Mouse (Mus musculus) liver, embryonic 14.5 days (tissue): ENCODE data around the gene Tmem205. TPM values are rescaled to one million over a fixed set of nuclear protein-coding genes. Genes with fewer than 3 reads are reported as not detected.

Source experiments
- ATAC-seq: fragments of 200-750 bp; cut with Nextera tagmentation; 2 replicates; pipeline ENCODE4 v1.8.0; 2017; ENCODE audit warnings: moderate number of reproducible peaks, mild to moderate bottlenecking, moderate library complexity; ENCODE audit not compliant: insufficient read depth
- DNase-seq, 3 experiments: peaks; one replicate each; pipeline ENCODE4 v3.0.0-alpha.2; 2012 to 2013; ENCODE audit warnings: low read depth in 3 of 3, low spot score in 3 of 3
- H3K27ac ChIP-seq: fragments of 300-500 bp; sonication (generic); 2 replicates; pipeline ENCODE4 v1.5.1; 2014; ENCODE audit warnings: moderate library complexity, mild to moderate bottlenecking, control low read depth, inconsistent platforms
- H3K27me3 ChIP-seq: fragments of 300-500 bp; sonication (generic); 2 replicates; pipeline ENCODE4 v1.6.1; 2014; ENCODE audit warnings: mild to moderate bottlenecking, low read length, moderate library complexity; ENCODE audit not compliant: control insufficient read depth, insufficient read depth
- H3K36me3 ChIP-seq: fragments of 300-500 bp; sonication (generic); replicated peaks from 2 replicates; pipeline ENCODE4 v1.6.1; 2014; ENCODE audit warnings: low read depth; ENCODE audit not compliant: control insufficient read depth, insufficient read depth
- H3K4me1 ChIP-seq, 2 experiments: fragments of 200-500 bp in 1 of 2; fragments of 300-500 bp in 1 of 2; sonication (generic) in 1 of 2; replicated peaks; 2 replicates each; pipeline ENCODE4 v1.6.1; 2012 to 2014; ENCODE audit warnings: antibody characterized with exemption in 1 of 2, inconsistent platforms in 1 of 2, low read length in 1 of 2; ENCODE audit not compliant: control insufficient read depth in 2 of 2, insufficient read depth in 2 of 2
- H3K4me2 ChIP-seq: fragments of 300-500 bp; sonication (generic); 2 replicates; pipeline ENCODE4 v1.6.1; 2014; ENCODE audit warnings: low read depth, mild to moderate bottlenecking, control low read depth, moderate library complexity
- H3K4me3 ChIP-seq, 2 experiments: fragments of 200-500 bp in 1 of 2; fragments of 300-500 bp in 1 of 2; sonication (generic) in 1 of 2; 2 replicates each; pipeline ENCODE4 v1.5.1; 2012 to 2014; ENCODE audit warnings: low read depth in 2 of 2, low read length in 2 of 2, mild to moderate bottlenecking in 2 of 2, control low read depth in 1 of 2, inconsistent platforms in 1 of 2, moderate library complexity in 1 of 2; ENCODE audit not compliant: insufficient read depth in 1 of 2
- H3K9ac ChIP-seq: fragments of 300-500 bp; sonication (generic); replicated peaks from 2 replicates; pipeline ENCODE4 v1.6.1; 2014; ENCODE audit warnings: mild to moderate bottlenecking, control low read depth, moderate library complexity
- H3K9me3 ChIP-seq: fragments of 300-500 bp; sonication (generic); 2 replicates; pipeline ENCODE4 v1.6.1; 2016; ENCODE audit warnings: low read length, mixed read lengths; ENCODE audit not compliant: control insufficient read depth
- CTCF ChIP-seq: IDR thresholded peaks from 2 replicates; pipeline ENCODE4 v1.5.1; 2016; ENCODE audit warnings: antibody characterized with exemption, low read depth, control low read depth
- EP300 ChIP-seq: IDR thresholded peaks from 2 replicates; pipeline ENCODE4 v1.6.1; 2016; ENCODE audit warnings: antibody characterized with exemption, low read depth
- WGBS: fragments of 180-500 bp; shearing (Covaris S2); extraction: QIAGEN DNeasy Blood & Tissue Kit; methylation state at CpG from one replicate; pipeline ENCODE4 v1.1.7; 2014; ENCODE audit not compliant: insufficient replicate concordance; 5-methylcytosine and 5-hydroxymethylcytosine counted together
- polyA plus RNA-seq, 2 experiments: library from polyadenylated mRNA; depleted of rRNA in 1 of 2; stranded (reverse) in 1 of 2; unstranded in 1 of 2; fragments of >200 nt; fragmentation: Nextera tagmentation in 1 of 2; extraction: Ambion mirVana in 1 of 2; gene quantifications; 2 replicates each; pipeline versions ENCODE4 v1.2.1 to v1.2.3; 2012 to 2014

The Tmem205 gene
- polyA plus RNA-seq, 2 experiments, result 37.5 to 110 TPM

- DNase-seq, result no peak
- whole genome bisulfite sequencing, result 65% methylated on average over 4 of the region's 4 CpGs
- no peaks in the 10 kb centered on the region; a peak in 2 of 4 replicates for H3K4me1 ChIP-seq
- no peak for TF ChIP-seq CTCF
- TF ChIP-seq EP300, result no peak
- no peak overlapping the region for H3K9ac ChIP-seq
- H3K27ac ChIP-seq, result no peak overlapping the region
- H3K4me2 ChIP-seq, result no peak overlapping the region
- no peaks in the 10 kb centered on the region for H3K9me3 ChIP-seq
- H3K27me3 ChIP-seq, result no peaks in the 10 kb centered on the region
- H3K4me3 ChIP-seq, result no peak overlapping the region
- ATAC-seq, result no peak
- H3K36me3 ChIP-seq, result no peaks in the 10 kb centered on the region
Measured at GRCm38 (mm10) chr9:21937711-21938175, 10.4 kb upstream of the Tmem205 start.

GRCm38 (mm10) chr9:21936692-21937570, 9.6 kb upstream of the Tmem205 start, which contains the start of gene Plppr2:
Gene Plppr2, plus strand, starts transcription at chr9:21937033.
- no peak within 1 kb of the TSS for H3K27ac ChIP-seq
- 2% methylated on average over 42 of the region's 43 CpGs for WGBS
- TF ChIP-seq CTCF (no peak), EP300 (no peak)

GRCm38 (mm10) chr9:21935466-21936131, 8.2 kb upstream of the Tmem205 start:
- TF ChIP-seq CTCF, result no peak
- no peak for TF ChIP-seq EP300
- H3K9me3 ChIP-seq, result no peaks in the 10 kb centered on the region
- no peak overlapping the region for H3K4me3 ChIP-seq
- 49% methylated on average over 7 of the region's 7 CpGs for WGBS
- no peaks in the 10 kb centered on the region for H3K36me3 ChIP-seq
- H3K4me2 ChIP-seq, result no peak overlapping the region
- ATAC-seq, result no peak
- no peaks in the 10 kb centered on the region for H3K27me3 ChIP-seq
- DNase-seq, result no peak
- H3K27ac ChIP-seq, result no peak overlapping the region
- no peak overlapping the region for H3K9ac ChIP-seq
- H3K4me1 ChIP-seq, result no peaks in the 10 kb centered on the region; a peak in 2 of 4 replicates

More at GRCm38 (mm10) chr9:21936692-21937570, 9.6 kb upstream of the Tmem205 start, which contains the start of gene Plppr2:
- Histone ChIP-seq H3K4me1 (no peaks in the 10 kb centered on the region; a peak in 2 of 4 replicates), H3K4me3 (peak within 1 kb of the TSS; percentile 38 to 43), H3K9me3 (no peaks in the 10 kb centered on the region), H3K4me2 (peak within 1 kb of the TSS; percentile 67), H3K9ac (no peak within 1 kb of the TSS), H3K36me3 (no peaks in the 10 kb centered on the region), H3K27me3 (no peaks in the 10 kb centered on the region)
- peak; percentile 90 for ATAC-seq
- peak; percentile 79 to 81 (median 80) for DNase-seq

GRCm38 (mm10) chr9:21934021-21934420, 6.7 kb upstream of the Tmem205 start:
- DNase-seq, result no peak
- H3K9me3 ChIP-seq, result no peaks in the 10 kb centered on the region
- WGBS, result 78% methylated on average over 12 of the region's 12 CpGs

More at GRCm38 (mm10) chr9:21934021-21934420, 6.7 kb upstream of the Tmem205 start:
- TF ChIP-seq EP300, result no peak
- TF ChIP-seq CTCF, result no peak
- Histone ChIP-seq H3K4me1 (no peaks in the 10 kb centered on the region; a peak in 2 of 4 replicates), H3K36me3 (no peaks in the 10 kb centered on the region), H3K27me3 (no peaks in the 10 kb centered on the region), H3K27ac (no peak overlapping the region), H3K9ac (no peak overlapping the region), H3K4me2 (no peak overlapping the region), H3K4me3 (no peak overlapping the region)
- no peak for ATAC-seq
